Mouse (Mus musculus): Measurements from ENCODE around the gene Il4ra. TPM values are rescaled to one million over a fixed set of nuclear protein-coding genes. Genes with fewer than 3 reads are reported as not detected.

The Il4ra gene
- total and polyA plus RNA-seq, 3 experiments: 13.2 to 20.1 (median 14.3) TPM

- TF ChIP-seq CTCF (IDR thresholded peaks at IDR 0.05) (no peak), EP300 (IDR thresholded peaks at IDR 0.05; ENCODE audit: insufficient read depth, low read depth, low read length) (no peak), POLR2A (IDR thresholded peaks at IDR 0.05; ENCODE audit: insufficient read depth, low read depth, low read length) (no peak)
- H3K36me3 ChIP-seq (ENCODE audit: control insufficient read depth, insufficient read depth, low read length): no peaks in the 10 kb centered on the region
- no peaks in the 10 kb centered on the region for H3K27me3 ChIP-seq (ENCODE audit: control insufficient read depth, insufficient read depth, low read length)
- no peak overlapping the region; the same call in 1 of the 2 replicates for H3K9ac ChIP-seq (ENCODE audit: low read depth, low read length)
- no peaks in the 10 kb centered on the region for H3K79me2 ChIP-seq (replicated peaks; ENCODE audit: control insufficient read depth, insufficient read depth, low read length)
- WGBS: 88% methylated on average over 1 of the region's 1 CpGs
- H3K4me1 ChIP-seq (ENCODE audit: control insufficient read depth, insufficient read depth, low read length): peaks cover 8% of the 10 kb centered on the region
- no peak overlapping the region for H3K4me3 ChIP-seq
- DNase-seq: no peak
- peak overlapping the region; percentile 82; the same call in 1 of the 2 replicates for H3K27ac ChIP-seq
- intact Hi-C loops (cut with DNase I): loop anchor here (5.0 kb wide), 1 partner anchor 57 kb away; no protein-coding TSS in a partner anchor
These were observed 28.3 kb downstream of the Il4ra start for GRCm38 (mm10) chr7:125580220-125580549.

- intact Hi-C loops (cut with DNase I): loop anchor here (1.0 to 5.0 kb wide), 4 partner anchors 28 to 108 kb away; partner anchors contain the start of gene Il4ra
- Histone ChIP-seq H3K27me3 (ENCODE audit: control insufficient read depth, insufficient read depth, low read length) (no peaks in the 10 kb centered on the region), H3K79me2 (replicated peaks; ENCODE audit: control insufficient read depth, insufficient read depth, low read length) (no peaks in the 10 kb centered on the region), H3K4me3 (peak overlapping the region; percentile 51), H3K27ac (peak overlapping the region; percentile 82), H3K4me1 (ENCODE audit: control insufficient read depth, insufficient read depth, low read length) (peaks cover 8% of the 10 kb centered on the region), H3K36me3 (ENCODE audit: control insufficient read depth, insufficient read depth, low read length) (no peaks in the 10 kb centered on the region), H3K9ac (ENCODE audit: low read depth, low read length) (peak overlapping the region; percentile 71)
- TF ChIP-seq CTCF (IDR thresholded peaks at IDR 0.05): no peak
- TF ChIP-seq EP300 (IDR thresholded peaks at IDR 0.05; ENCODE audit: insufficient read depth, low read depth, low read length): no peak
- TF ChIP-seq POLR2A (IDR thresholded peaks at IDR 0.05; ENCODE audit: insufficient read depth, low read depth, low read length): no peak
- 9% methylated on average over 16 of the region's 16 CpGs for WGBS
- no peak for DNase-seq
These were observed 28.9 kb downstream of the Il4ra start for GRCm38 (mm10) chr7:125580625-125581316.

- WGBS: 2% methylated on average over 21 of the region's 21 CpGs
- intact Hi-C loops (cut with DNase I): loop anchor here (1.0 to 5.0 kb wide), 4 partner anchors 29 to 109 kb away; partner anchors contain the start of gene Il4ra
- Histone ChIP-seq H3K79me2 (replicated peaks; ENCODE audit: control insufficient read depth, insufficient read depth, low read length) (no peaks in the 10 kb centered on the region), H3K27me3 (ENCODE audit: control insufficient read depth, insufficient read depth, low read length) (no peaks in the 10 kb centered on the region), H3K27ac (peak overlapping the region; percentile 82), H3K4me3 (peak overlapping the region; percentile 51), H3K9ac (ENCODE audit: low read depth, low read length) (peak overlapping the region; percentile 71), H3K36me3 (ENCODE audit: control insufficient read depth, insufficient read depth, low read length) (no peaks in the 10 kb centered on the region), H3K4me1 (ENCODE audit: control insufficient read depth, insufficient read depth, low read length) (peaks cover 8% of the 10 kb centered on the region)
- DNase-seq: peak; percentile 89 to 93
- TF ChIP-seq EP300 (IDR thresholded peaks at IDR 0.05; ENCODE audit: insufficient read depth, low read depth, low read length): peak; percentile 88
- no peak; the same call in 1 of the 2 replicates for TF ChIP-seq CTCF (IDR thresholded peaks at IDR 0.05)
These were observed 29.4 kb downstream of the Il4ra start for GRCm38 (mm10) chr7:125581317-125581672.

- Histone ChIP-seq H3K36me3 (ENCODE audit: control insufficient read depth, insufficient read depth, low read length) (no peaks in the 10 kb centered on the region), H3K27ac (no peak overlapping the region), H3K27me3 (ENCODE audit: control insufficient read depth, insufficient read depth, low read length) (no peaks in the 10 kb centered on the region), H3K4me1 (ENCODE audit: control insufficient read depth, insufficient read depth, low read length) (peaks cover 6% of the 10 kb centered on the region), H3K79me2 (replicated peaks; ENCODE audit: control insufficient read depth, insufficient read depth, low read length) (no peaks in the 10 kb centered on the region), H3K4me3 (no peak overlapping the region), H3K9ac (ENCODE audit: low read depth, low read length) (no peak overlapping the region)
- intact Hi-C loops (cut with DNase I): loop anchor here (5.0 kb wide), 1 partner anchor 54 kb away; no protein-coding TSS in a partner anchor
- DNase-seq: no peak
- TF ChIP-seq CTCF (IDR thresholded peaks at IDR 0.05): no peak
- no peak for TF ChIP-seq EP300 (IDR thresholded peaks at IDR 0.05; ENCODE audit: insufficient read depth, low read depth, low read length)
- no peak for TF ChIP-seq POLR2A (IDR thresholded peaks at IDR 0.05; ENCODE audit: insufficient read depth, low read depth, low read length)
- WGBS: 66% methylated on average over 6 of the region's 6 CpGs
These were observed 31.5 kb downstream of the Il4ra start for GRCm38 (mm10) chr7:125583325-125584004.

- Histone ChIP-seq H3K27me3 (ENCODE audit: control insufficient read depth, insufficient read depth, low read length) (no peaks in the 10 kb centered on the region), H3K27ac (no peak overlapping the region), H3K4me3 (no peak overlapping the region), H3K9ac (ENCODE audit: low read depth, low read length) (no peak overlapping the region), H3K4me1 (ENCODE audit: control insufficient read depth, insufficient read depth, low read length) (peaks cover 6% of the 10 kb centered on the region), H3K79me2 (replicated peaks; ENCODE audit: control insufficient read depth, insufficient read depth, low read length) (no peaks in the 10 kb centered on the region), H3K36me3 (ENCODE audit: control insufficient read depth, insufficient read depth, low read length) (no peaks in the 10 kb centered on the region)
- TF ChIP-seq EP300 (IDR thresholded peaks at IDR 0.05; ENCODE audit: insufficient read depth, low read depth, low read length) (no peak), CTCF (IDR thresholded peaks at IDR 0.05) (no peak), POLR2A (IDR thresholded peaks at IDR 0.05; ENCODE audit: insufficient read depth, low read depth, low read length) (no peak)
- 79% methylated on average over 5 of the region's 5 CpGs for WGBS
- intact Hi-C loops (cut with DNase I): loop anchor here (5.0 kb wide), 1 partner anchor 53 kb away; no protein-coding TSS in a partner anchor
- no peak for DNase-seq
These were observed 32.1 kb downstream of the Il4ra start for GRCm38 (mm10) chr7:125584005-125584369.

- 97% methylated on average over 23 of the region's 23 CpGs for WGBS
- Histone ChIP-seq H3K27ac (no peak overlapping the region), H3K27me3 (ENCODE audit: control insufficient read depth, insufficient read depth, low read length) (no peaks in the 10 kb centered on the region), H3K9ac (ENCODE audit: low read depth, low read length) (no peak overlapping the region), H3K36me3 (ENCODE audit: control insufficient read depth, insufficient read depth, low read length) (no peaks in the 10 kb centered on the region), H3K4me3 (no peak overlapping the region), H3K4me1 (ENCODE audit: control insufficient read depth, insufficient read depth, low read length) (no peaks in the 10 kb centered on the region), H3K79me2 (replicated peaks; ENCODE audit: control insufficient read depth, insufficient read depth, low read length) (no peaks in the 10 kb centered on the region)
- no peak for TF ChIP-seq EP300 (IDR thresholded peaks at IDR 0.05; ENCODE audit: insufficient read depth, low read depth, low read length)
- no peak for TF ChIP-seq CTCF (IDR thresholded peaks at IDR 0.05)
- no peak for TF ChIP-seq POLR2A (IDR thresholded peaks at IDR 0.05; ENCODE audit: insufficient read depth, low read depth, low read length)
- intact Hi-C loops (cut with DNase I): no loop called here
- no peak for DNase-seq
These were observed 34.4 kb downstream of the Il4ra start for GRCm38 (mm10) chr7:125586355-125586754.

Data from heart, adult 2 months (tissue).